Mouse (Mus musculus) R1 (cell line): ENCODE data around the gene Gm3543.
"Not testable (repeated sequence)": the region's sequence is repeated elsewhere in the genome, so short reads cannot be mapped to it uniquely, and the experiment has no call there.

Source experiments
- DNase-seq: peaks from one replicate; pipeline ENCODE4 v3.0.0-alpha.2; 2018; ENCODE audit warnings: low read depth, low spot score

Gene Gm3543

DNA sequence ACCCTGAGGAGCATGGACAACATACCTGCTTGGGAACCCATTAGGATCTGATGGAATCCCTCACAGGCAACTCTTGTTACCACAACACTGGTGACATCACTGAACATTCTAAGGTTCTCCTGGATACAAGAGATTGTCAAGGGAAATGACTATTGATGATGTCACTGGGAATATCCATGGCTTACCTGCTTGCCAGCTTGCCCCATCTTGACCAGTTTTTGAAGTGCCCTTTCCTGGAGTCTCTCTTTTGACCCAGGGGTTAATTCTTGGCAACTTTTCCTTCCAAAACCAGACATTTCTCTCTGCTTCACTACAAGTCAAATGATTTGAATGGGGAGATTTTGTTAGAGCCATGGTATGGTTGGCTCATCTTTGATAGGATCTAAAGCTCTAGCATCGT, at the start of gene Gm3543:
Gene Gm3543, minus strand, starts transcription at position 101 of the 400 bp plus-strand sequence.
- DNase-seq: not testable (repeated sequence)

DNA sequence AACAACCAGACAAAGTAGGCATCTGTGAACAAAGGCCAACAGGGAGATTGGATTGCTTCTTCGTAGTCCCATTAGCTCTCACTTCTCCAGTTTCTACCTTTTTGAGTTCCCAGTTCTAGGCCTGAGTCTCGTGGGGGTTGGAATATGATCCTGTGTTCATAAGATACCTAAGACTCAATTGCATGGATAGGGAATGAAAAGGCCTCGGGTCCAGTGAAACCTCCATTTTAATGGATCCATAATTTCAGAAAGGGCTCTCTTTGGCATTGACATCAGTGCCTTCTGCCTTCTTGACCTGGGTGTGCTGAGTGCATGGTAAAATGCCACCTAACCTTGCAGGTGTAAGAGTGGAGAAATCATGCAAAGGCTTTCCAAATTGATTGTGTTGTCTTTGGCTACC, 14.5 kb downstream of the Gm3543 start:
- not testable (repeated sequence) for DNase-seq

DNA sequence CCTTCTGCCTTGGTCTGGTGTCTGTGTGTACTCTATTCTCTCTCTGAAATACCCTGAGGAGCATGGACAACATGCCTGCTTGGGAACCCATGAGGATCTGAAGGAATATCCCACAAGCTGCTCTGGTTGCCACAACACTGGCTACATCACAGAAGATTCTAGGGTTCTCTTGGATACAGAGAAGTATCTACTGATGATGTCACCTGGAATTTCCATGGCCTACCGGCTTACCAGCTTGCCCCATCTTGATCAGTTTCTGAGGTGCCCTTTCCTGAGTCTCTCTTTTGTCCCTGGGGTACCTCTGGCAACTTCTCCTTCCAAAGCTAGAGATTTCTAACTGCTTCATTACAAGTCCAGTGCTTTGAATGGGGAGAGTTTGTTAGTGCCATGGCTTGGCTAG, 15.3 kb downstream of the Gm3543 start, which contains the start of gene Gm6401:
Gene Gm6401, minus strand, starts transcription at position 101 of the 400 bp plus-strand sequence.
- DNase-seq: not testable (repeated sequence)

DNA sequence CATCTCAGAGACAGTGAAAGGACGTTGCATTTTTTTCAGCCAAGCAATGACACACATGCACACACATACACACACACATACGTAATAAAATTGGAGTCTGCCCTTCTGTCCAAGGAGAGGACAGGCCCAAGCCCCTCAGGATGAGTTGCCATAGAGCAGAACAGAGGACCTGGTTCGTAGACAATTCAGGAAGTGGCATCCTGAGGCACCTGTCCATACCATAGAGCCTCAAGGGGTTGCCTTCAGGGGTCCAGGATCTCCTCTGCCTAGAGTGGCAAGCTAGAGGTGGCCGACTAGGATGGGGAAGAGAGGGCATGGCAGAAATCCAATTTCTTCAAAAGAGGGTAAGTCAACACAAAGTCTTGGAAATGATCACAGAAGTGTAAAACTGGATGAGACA, 19.0 kb downstream of the Gm3543 start:
- DNase-seq: not testable (repeated sequence)

DNA sequence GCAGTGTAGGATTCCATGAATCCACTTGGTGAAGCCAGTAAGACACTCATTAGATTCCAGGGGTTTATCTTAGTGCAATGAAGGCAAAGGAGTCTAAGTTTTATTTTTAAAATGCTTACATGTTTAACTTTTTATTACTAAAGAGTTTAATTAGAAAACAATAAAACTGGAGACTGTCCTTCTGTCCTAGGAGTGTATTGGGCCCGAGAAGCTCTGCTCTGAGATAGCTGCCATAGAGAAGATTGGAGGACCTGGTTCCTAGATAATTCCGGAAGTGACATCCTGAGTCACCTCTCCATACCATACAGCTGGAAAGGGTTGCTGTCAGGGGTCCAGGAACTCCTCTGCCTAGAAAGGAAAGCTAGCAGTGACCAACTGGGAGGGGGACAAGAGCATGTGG, 39.4 kb downstream of the Gm3543 start, which contains the start of gene 1700024B05Rik:
Gene 1700024B05Rik, plus strand, starts transcription at position 301 of the 400 bp plus-strand sequence.
- DNase-seq: not testable (repeated sequence)
